Mouse (Mus musculus) hindbrain, embryonic 15.5 days (tissue): ENCODE results near the gene Hmga1. TPM values are rescaled to one million over a fixed set of nuclear protein-coding genes. Genes with fewer than 3 reads are reported as not detected.

Source experiments
- ATAC-seq: fragments of 200-750 bp; cut with Nextera tagmentation; 2 replicates; pipeline ENCODE4 v1.8.0; 2017; ENCODE audit warnings: low read depth, moderate number of reproducible peaks, moderate TSS enrichment; ENCODE audit not compliant: low FRiP score
- H3K27ac ChIP-seq: fragments of 300-500 bp; sonication (generic); replicated peaks from 2 replicates; pipeline ENCODE4 v1.5.1; 2015; ENCODE audit warnings: mild to moderate bottlenecking, inconsistent platforms
- H3K27me3 ChIP-seq: fragments of 300-500 bp; sonication (generic); 2 replicates; pipeline ENCODE4 v1.6.1; 2015; ENCODE audit warnings: control low read depth, inconsistent platforms
- H3K36me3 ChIP-seq: fragments of 300-500 bp; sonication (generic); 2 replicates; pipeline ENCODE4 v1.6.1; 2015; ENCODE audit warnings: control low read depth, inconsistent platforms
- H3K4me1 ChIP-seq: fragments of 300-500 bp; sonication (generic); replicated peaks from 2 replicates; pipeline ENCODE4 v1.6.1; 2015; ENCODE audit warnings: control low read depth, inconsistent platforms
- H3K4me2 ChIP-seq: fragments of 300-500 bp; sonication (generic); 2 replicates; pipeline ENCODE4 v1.6.1; 2015; ENCODE audit warnings: moderate library complexity, mild to moderate bottlenecking, inconsistent platforms
- H3K4me3 ChIP-seq: fragments of 300-500 bp; sonication (generic); 2 replicates; pipeline ENCODE4 v1.5.1; 2015; ENCODE audit warnings: mild to moderate bottlenecking, inconsistent platforms
- H3K9ac ChIP-seq: fragments of 300-500 bp; sonication (generic); 2 replicates; pipeline ENCODE4 v1.6.1; 2015; ENCODE audit warnings: inconsistent platforms
- H3K9me3 ChIP-seq: fragments of 300-500 bp; sonication (generic); 2 replicates; pipeline ENCODE4 v1.6.1; 2016; ENCODE audit warnings: control low read depth, inconsistent platforms
- WGBS: fragments of 180-500 bp; shearing (Covaris S2); methylation state at CpG from one replicate; pipeline ENCODE4 v1.1.7; 2015; 5-methylcytosine and 5-hydroxymethylcytosine counted together
- polyA plus RNA-seq: library from polyadenylated mRNA; unstranded; fragments of >200 nt; fragmentation: Nextera tagmentation; extraction: Ambion mirVana; gene quantifications from 2 replicates; pipeline ENCODE4 v1.2.1, GENCODE M21; 2015

The Hmga1 gene
- polyA plus RNA-seq, 1 experiment from 2014 or later = 149 TPM

GRCm38 (mm10) chr17:27513279-27513915 lies 42.9 kb upstream of the Hmga1 start:
- Histone ChIP-seq H3K4me3 (peak overlapping the region; percentile 61), H3K27ac (peak overlapping the region; percentile 68), H3K9ac (peak overlapping the region; percentile 81), H3K27me3 (peaks cover 16% of the 10 kb centered on the region; the same call in 1 of the 2 replicates), H3K4me2 (peak overlapping the region; percentile 93), H3K36me3 (no peaks in the 10 kb centered on the region), H3K4me1 (peaks cover 52% of the 10 kb centered on the region), H3K9me3 (no peaks in the 10 kb centered on the region)
- ATAC-seq = peak; percentile 19; the same call in 1 of the 2 replicates
- WGBS = 1% methylated on average over 44 of the region's 66 CpGs

DNA sequence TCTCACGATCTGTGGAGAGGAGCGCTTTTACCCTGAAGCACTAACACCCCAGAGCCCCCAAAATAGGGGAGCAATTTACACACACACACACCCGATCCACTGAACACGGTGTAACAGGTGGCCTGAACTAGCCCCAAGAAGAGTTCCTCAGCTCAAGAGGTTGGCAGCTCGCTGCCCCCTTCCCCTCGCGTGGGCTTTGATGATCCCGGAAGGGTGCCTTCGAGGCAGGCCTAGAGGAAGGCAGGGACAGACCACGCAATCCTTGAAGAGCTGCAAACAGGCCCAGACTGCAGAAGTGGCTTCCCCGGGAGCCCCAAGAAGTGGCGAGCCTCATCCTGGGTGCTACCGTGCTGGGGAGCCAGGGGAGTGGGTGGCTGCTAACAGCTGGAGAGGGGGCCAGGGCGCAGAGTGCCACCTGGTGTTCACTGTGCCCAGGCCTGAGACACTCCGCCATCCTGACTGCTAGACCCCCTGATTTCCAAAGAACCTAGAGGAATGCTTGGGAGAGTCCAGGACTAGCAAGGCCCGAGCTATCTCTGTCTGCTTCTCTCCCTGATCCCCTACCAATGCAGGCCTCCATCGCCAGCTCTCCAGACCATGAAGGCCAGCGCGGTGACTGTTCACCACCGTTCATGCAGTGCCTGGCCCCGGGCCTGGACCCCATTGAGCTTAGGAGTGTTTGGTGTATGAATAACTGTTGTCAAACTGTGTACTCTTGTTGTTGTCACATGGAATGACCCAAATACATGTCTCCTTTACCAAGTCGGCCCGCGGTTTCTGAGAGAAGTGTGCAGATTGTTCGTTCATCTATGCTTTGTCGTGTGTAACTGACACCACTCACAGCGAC lies 42.2 kb upstream of the Hmga1 start:
- Histone ChIP-seq H3K4me3 (peak overlapping the region; percentile 61), H3K4me1 (peaks cover 57% of the 10 kb centered on the region), H3K36me3 (no peaks in the 10 kb centered on the region), H3K9me3 (no peaks in the 10 kb centered on the region), H3K27me3 (peaks cover 16% of the 10 kb centered on the region; the same call in 1 of the 2 replicates), H3K4me2 (peak overlapping the region; percentile 93), H3K27ac (no peak overlapping the region), H3K9ac (no peak overlapping the region)
- 36% methylated on average over 27 of the region's 27 CpGs for WGBS
- ATAC-seq = no peak

GRCm38 (mm10) chr17:27518296-27518695 lies 38.0 kb upstream of the Hmga1 start:
- H3K9me3 ChIP-seq = no peaks in the 10 kb centered on the region
- H3K9ac ChIP-seq = no peak overlapping the region
- 14% methylated on average over 9 of the region's 9 CpGs for WGBS
- peaks cover 32% of the 10 kb centered on the region for H3K4me1 ChIP-seq
- no peak overlapping the region for H3K4me3 ChIP-seq
- H3K27ac ChIP-seq = no peak overlapping the region
- ATAC-seq = no peak
- H3K36me3 ChIP-seq = no peaks in the 10 kb centered on the region
- no peak overlapping the region for H3K4me2 ChIP-seq
- H3K27me3 ChIP-seq = peaks cover 27% of the 10 kb centered on the region

GRCm38 (mm10) chr17:27518700-27519595 lies 37.3 kb upstream of the Hmga1 start:
- peaks cover 26% of the 10 kb centered on the region for H3K4me1 ChIP-seq
- no peaks in the 10 kb centered on the region for H3K36me3 ChIP-seq
- no peak overlapping the region for H3K4me3 ChIP-seq
- no peak overlapping the region for H3K4me2 ChIP-seq
- 0 out of 2 replicates have a peak overlapping the region, but pooled peaks have one; percentile 7 for H3K9ac ChIP-seq
- 19% methylated on average over 15 of the region's 15 CpGs for WGBS
- H3K9me3 ChIP-seq = no peaks in the 10 kb centered on the region
- peaks cover 26% of the 10 kb centered on the region for H3K27me3 ChIP-seq
- H3K27ac ChIP-seq = no peak overlapping the region
- ATAC-seq = no peak

GRCm38 (mm10) chr17:27520557-27520956 lies 35.7 kb upstream of the Hmga1 start:
- Histone ChIP-seq H3K9ac (no peak overlapping the region), H3K36me3 (no peaks in the 10 kb centered on the region), H3K27me3 (peaks cover 18% of the 10 kb centered on the region), H3K4me3 (peak overlapping the region; percentile 20; the same call in 1 of the 2 replicates), H3K4me1 (peaks cover 21% of the 10 kb centered on the region), H3K4me2 (peak overlapping the region; percentile 51), H3K27ac (no peak overlapping the region), H3K9me3 (no peaks in the 10 kb centered on the region)
- ATAC-seq = peak; percentile 69; the same call in 1 of the 2 replicates
- WGBS = 0% methylated on average over 27 of the region's 27 CpGs

DNA sequence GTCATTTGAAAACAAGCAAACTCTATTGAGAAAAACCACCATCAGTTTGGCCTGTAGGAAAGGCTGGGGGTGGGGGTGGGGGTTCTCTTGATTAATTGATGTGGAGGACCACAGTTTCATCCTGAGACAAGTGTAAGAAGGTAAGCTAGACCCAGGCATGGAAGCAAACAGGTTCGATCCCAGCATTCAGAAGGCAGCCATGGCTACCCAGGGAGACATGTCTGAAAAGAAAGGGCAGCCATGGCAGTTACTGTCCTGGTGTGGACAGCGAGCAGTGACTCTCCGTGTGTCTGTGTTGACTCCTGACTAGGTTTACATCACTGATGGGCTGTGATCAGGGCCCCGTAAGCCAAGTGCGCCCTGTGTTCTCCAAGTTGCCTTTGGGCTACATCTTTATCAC lies 35.0 kb upstream of the Hmga1 start, which contains the start of gene Grm4:
TSS of gene Grm4 (minus strand) at position 101 of the 400 bp plus-strand sequence.
- Histone ChIP-seq H3K9ac (no peak within 1 kb of the TSS), H3K27ac (no peak within 1 kb of the TSS), H3K36me3 (no peaks in the 10 kb centered on the region), H3K4me2 (peak within 1 kb of the TSS; percentile 51), H3K9me3 (no peaks in the 10 kb centered on the region), H3K4me3 (peak within 1 kb of the TSS; percentile 20; the same call in 1 of the 2 replicates), H3K27me3 (peaks cover 18% of the 10 kb centered on the region), H3K4me1 (peaks cover 21% of the 10 kb centered on the region)
- 81% methylated on average over 5 of the region's 5 CpGs for WGBS
- ATAC-seq = no peak

GRCm38 (mm10) chr17:27523121-27523520 lies 33.2 kb upstream of the Hmga1 start:
- H3K9me3 ChIP-seq = no peaks in the 10 kb centered on the region
- no peaks in the 10 kb centered on the region for H3K36me3 ChIP-seq
- H3K27ac ChIP-seq = no peak overlapping the region
- H3K4me1 ChIP-seq = peaks cover 20% of the 10 kb centered on the region
- no peak overlapping the region for H3K4me2 ChIP-seq
- no peak overlapping the region for H3K4me3 ChIP-seq
- H3K27me3 ChIP-seq = peaks cover 18% of the 10 kb centered on the region
- no peak overlapping the region for H3K9ac ChIP-seq
- ATAC-seq = no peak
- 55% methylated on average over 7 of the region's 7 CpGs for WGBS

- no peaks in the 10 kb centered on the region for H3K27me3 ChIP-seq
- ATAC-seq = no peak
These were observed 29.1 kb upstream of the Hmga1 start for GRCm38 (mm10) chr17:27527188-27527587.

DNA sequence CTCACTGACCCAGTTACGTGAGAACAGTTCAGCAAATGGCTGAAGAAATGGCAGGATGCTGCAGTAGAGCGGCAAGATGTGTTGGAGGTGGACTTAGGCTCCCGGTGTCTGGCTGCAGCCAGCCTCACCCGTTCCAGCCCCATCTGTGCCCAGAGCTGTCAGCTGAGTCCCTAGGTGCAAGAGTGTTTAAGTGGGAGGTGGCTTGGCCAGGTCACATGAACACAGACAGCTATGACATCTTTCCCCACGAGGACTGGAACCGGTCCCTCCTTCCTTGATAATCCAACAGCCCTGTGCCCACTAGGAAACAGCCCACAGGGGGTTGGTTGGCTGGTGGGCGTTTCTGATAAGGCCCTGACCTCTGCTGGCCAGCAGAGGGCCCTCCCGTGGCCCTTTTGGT lies 28.3 kb upstream of the Hmga1 start:
- ATAC-seq = no peak
- H3K9me3 ChIP-seq = no peaks in the 10 kb centered on the region
- 40% methylated on average over 8 of the region's 8 CpGs for WGBS

More at GRCm38 (mm10) chr17:27527188-27527587, 29.1 kb upstream of the Hmga1 start:
- WGBS = 77% methylated on average over 6 of the region's 6 CpGs
- no peaks in the 10 kb centered on the region for H3K36me3 ChIP-seq
- H3K9ac ChIP-seq = no peak overlapping the region
- H3K4me1 ChIP-seq = no peaks in the 10 kb centered on the region
- no peak overlapping the region for H3K27ac ChIP-seq
- no peak overlapping the region for H3K4me3 ChIP-seq
- no peak overlapping the region for H3K4me2 ChIP-seq
- no peaks in the 10 kb centered on the region for H3K9me3 ChIP-seq

DNA sequence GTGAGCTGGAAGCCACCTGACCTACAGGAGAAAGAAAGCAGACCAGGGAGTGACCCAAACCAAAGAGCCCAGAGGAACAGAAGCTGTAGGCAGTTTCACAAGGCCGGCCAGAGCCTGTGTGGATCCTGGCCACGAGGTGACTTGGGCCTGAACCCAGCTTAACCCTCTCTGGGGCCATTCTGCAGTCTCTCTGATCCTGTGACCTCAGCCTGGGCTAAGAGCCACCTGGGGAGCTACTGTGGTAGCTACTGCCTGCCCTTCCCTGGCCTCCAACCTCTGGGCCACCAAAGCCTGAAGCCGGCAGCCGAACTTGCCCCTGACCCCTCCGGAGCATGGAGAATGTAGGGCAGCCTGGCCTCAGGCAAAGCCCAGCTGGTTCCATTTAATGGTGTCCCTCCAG lies 27.5 kb upstream of the Hmga1 start:
- Histone ChIP-seq H3K4me3 (no peak overlapping the region), H3K9ac (no peak overlapping the region), H3K4me1 (no peaks in the 10 kb centered on the region), H3K36me3 (no peaks in the 10 kb centered on the region), H3K9me3 (no peaks in the 10 kb centered on the region), H3K27ac (no peak overlapping the region), H3K27me3 (no peaks in the 10 kb centered on the region), H3K4me2 (no peak overlapping the region)
- ATAC-seq = no peak
- 79% methylated on average over 5 of the region's 5 CpGs for WGBS

More for the DNA sequence above, 28.3 kb upstream of the Hmga1 start:
- H3K9ac ChIP-seq = no peak overlapping the region
- H3K4me1 ChIP-seq = no peaks in the 10 kb centered on the region
- no peak overlapping the region for H3K4me2 ChIP-seq
- no peaks in the 10 kb centered on the region for H3K27me3 ChIP-seq
- H3K4me3 ChIP-seq = no peak overlapping the region
- H3K27ac ChIP-seq = no peak overlapping the region
- no peaks in the 10 kb centered on the region for H3K36me3 ChIP-seq

DNA sequence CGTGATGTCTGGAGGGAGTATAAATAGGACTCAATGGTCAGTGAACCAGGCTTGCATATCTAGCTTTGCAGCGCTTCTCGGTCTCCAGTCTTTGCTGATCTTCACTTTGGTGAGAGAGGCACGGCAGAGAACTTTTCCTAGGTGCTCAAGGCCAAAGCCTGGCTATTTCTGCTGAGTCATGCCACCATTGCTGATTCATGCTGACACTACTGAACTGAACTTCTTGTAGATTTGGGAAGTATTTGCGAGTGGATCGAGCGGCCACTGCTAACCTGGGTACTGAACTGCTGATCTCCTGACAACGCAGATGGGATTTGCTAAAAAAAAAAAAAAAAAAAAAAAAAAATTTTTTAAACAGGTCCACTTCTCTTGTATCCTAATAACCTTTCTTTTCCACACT lies 24.2 kb upstream of the Hmga1 start:
- 95% methylated on average over 8 of the region's 8 CpGs for WGBS
- Histone ChIP-seq H3K36me3 (no peaks in the 10 kb centered on the region), H3K9ac (no peak overlapping the region), H3K4me3 (no peak overlapping the region), H3K4me2 (no peak overlapping the region), H3K9me3 (no peaks in the 10 kb centered on the region), H3K4me1 (peaks cover 3% of the 10 kb centered on the region; the same call in 1 of the 2 replicates), H3K27me3 (no peaks in the 10 kb centered on the region), H3K27ac (no peak overlapping the region)
- no peak for ATAC-seq
